Mouse (Mus musculus) E14TG2a.4 (cell line): ENCODE results near the gene Pde3a.

Experiments used
- CTCF ChIP-seq: conservative IDR thresholded peaks from 2 replicates; pipeline ENCODE4 v1.5.1; 2014; ENCODE audit warnings: low read length
- NANOG ChIP-seq: IDR thresholded peaks from 2 replicates; pipeline ENCODE4 v1.6.1; 2014; ENCODE audit warnings: borderline replicate concordance, low read length, mixed read lengths
- POU5F1 ChIP-seq: IDR thresholded peaks from 2 replicates; pipeline ENCODE4 v1.6.1; 2014; ENCODE audit warnings: low read length, borderline replicate concordance

GRCm38 (mm10) chr6:141254956-141255355 is 5.9 kb downstream of the Pde3a start:
- no peak for TF ChIP-seq CTCF
- no peak for TF ChIP-seq NANOG
- no peak for TF ChIP-seq POU5F1
